Mouse (Mus musculus) embryonic fibroblast, embryonic 13.5 days (primary cell): ENCODE data around the gene Prf1.
A peak's percentile ranks its signal among the peaks of the same experiment; 100 is the strongest.

Source experiments
- CTCF ChIP-seq: IDR thresholded peaks from 2 replicates; pipeline ENCODE4 v1.5.1; 2011; ENCODE audit warnings: mild to moderate bottlenecking, control low read depth, low read length, moderate library complexity, borderline replicate concordance; ENCODE audit not compliant: insufficient read depth
- POLR2A ChIP-seq: IDR thresholded peaks from 2 replicates; pipeline ENCODE4 v1.6.1; 2011; ENCODE audit warnings: low read depth, mild to moderate bottlenecking, control low read depth, low read length, moderate library complexity

- TF ChIP-seq CTCF = peak; percentile 75; the same call in 1 of the 2 replicates
- no peak for TF ChIP-seq POLR2A
Measured at GRCm38 (mm10) chr10:61343950-61344349, 46.3 kb downstream of the Prf1 start.
